Mouse (Mus musculus) cerebellum, adult 2 months (tissue): Measurements from ENCODE around the gene Stpg1. TPM values are rescaled to one million over a fixed set of nuclear protein-coding genes. Genes with fewer than 3 reads are reported as not detected.

Experiments used
- DNase-seq, 2 experiments: peaks; one replicate each; pipeline ENCODE4 v3.0.0; 2021
- H3K27ac ChIP-seq: fragments of 200-500 bp; 2 replicates; pipeline ENCODE4 v1.5.1; 2012; ENCODE audit warnings: low read length, control low read depth, inconsistent platforms; ENCODE audit not compliant: insufficient read depth
- H3K27me3 ChIP-seq: fragments of 200-500 bp; 2 replicates; pipeline ENCODE4 v1.6.1; 2012; ENCODE audit warnings: inconsistent platforms, mild to moderate bottlenecking, low read length, moderate library complexity; ENCODE audit not compliant: control insufficient read depth, insufficient read depth
- H3K4me1 ChIP-seq: fragments of 200-500 bp; 2 replicates; pipeline ENCODE4 v1.6.1; 2011; ENCODE audit warnings: low read length; ENCODE audit not compliant: control insufficient read depth, insufficient read depth
- H3K4me3 ChIP-seq: fragments of 200-500 bp; replicated peaks from 2 replicates; pipeline ENCODE3; 2011; ENCODE audit warnings: mild to moderate bottlenecking, low read depth, low read length, control low read depth; ENCODE audit not compliant: insufficient read depth
- CTCF ChIP-seq: fragments of 200-500 bp; IDR thresholded peaks from 2 replicates; pipeline ENCODE4 v1.5.1; 2011; ENCODE audit warnings: low read depth, mild to moderate bottlenecking, control low read depth, low read length, moderate library complexity, borderline replicate concordance; ENCODE audit not compliant: insufficient read depth
- POLR2A ChIP-seq: fragments of 200-500 bp; IDR thresholded peaks from 2 replicates; pipeline ENCODE4 v1.6.1; 2011; ENCODE audit warnings: low read length, control low read depth, borderline replicate concordance; ENCODE audit not compliant: insufficient read depth
- WGBS: fragments of 180-500 bp; shearing (Covaris S2); methylation state at CpG from one replicate; pipeline ENCODE4 v1.1.7; 2018; 5-methylcytosine and 5-hydroxymethylcytosine counted together
- polyA plus RNA-seq: library from polyadenylated mRNA; depleted of rRNA; stranded (reverse); fragments of >200 nt; gene quantifications from 2 replicates; pipeline ENCODE4 v1.2.3, GENCODE M21; 2012; rRNA removed

Gene Stpg1
- polyA plus RNA-seq, 1 experiment, result 0.72 TPM

DNA sequence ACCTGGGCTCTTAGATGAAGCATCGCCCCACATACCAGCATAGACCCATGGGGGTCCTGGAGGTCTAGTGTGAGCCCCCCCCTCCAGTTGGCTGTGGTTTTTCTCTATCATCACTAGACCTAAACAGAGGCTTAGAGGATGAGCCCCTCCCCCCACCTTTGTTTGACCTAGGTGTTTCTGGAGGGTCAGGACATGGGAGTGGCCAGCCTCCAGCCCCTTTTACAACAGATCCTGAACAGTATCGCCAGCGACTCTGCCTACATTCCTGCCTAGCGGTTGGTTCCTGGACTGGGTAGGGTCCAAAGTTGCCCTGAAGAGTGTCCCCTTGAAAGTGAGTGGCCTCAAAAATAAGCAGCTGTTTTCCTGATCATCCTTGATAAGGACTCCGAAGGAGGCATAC, 83.9 kb downstream of the Stpg1 start:
- TF ChIP-seq CTCF (no peak), POLR2A (no peak)
- Histone ChIP-seq H3K27ac (no peak overlapping the region), H3K27me3 (peaks cover 1% of the 10 kb centered on the region; the same call in 1 of the 2 replicates), H3K4me1 (no peaks in the 10 kb centered on the region), H3K4me3 (no peak overlapping the region)
- no peak for DNase-seq
- WGBS, result 85% methylated on average over 5 of the region's 5 CpGs

DNA sequence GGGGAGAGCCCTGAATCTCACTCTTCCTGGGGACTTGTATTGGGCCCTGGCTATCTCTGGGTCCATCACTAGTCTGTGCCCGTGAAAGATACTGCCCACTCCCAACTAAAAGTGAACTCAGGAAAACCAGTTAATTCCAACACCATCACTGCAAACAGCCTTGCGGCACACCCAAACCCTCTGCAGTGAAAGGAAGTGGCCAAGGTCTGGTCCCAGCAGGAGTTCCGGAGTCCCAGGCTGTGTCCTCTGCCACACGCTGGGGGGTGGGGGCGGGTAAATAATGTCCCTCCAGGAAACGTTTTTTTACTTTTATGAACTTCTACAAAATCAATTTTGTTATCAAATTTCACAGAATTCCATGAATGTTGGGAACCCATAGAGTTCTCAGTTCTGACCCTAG, 85.1 kb downstream of the Stpg1 start:
- Histone ChIP-seq H3K27me3 (no peaks in the 10 kb centered on the region; the same call in 1 of the 2 replicates), H3K4me1 (no peaks in the 10 kb centered on the region), H3K27ac (no peak overlapping the region), H3K4me3 (no peak overlapping the region)
- TF ChIP-seq CTCF (no peak), POLR2A (no peak)
- DNase-seq, result no peak
- WGBS, result 57% methylated on average over 6 of the region's 6 CpGs

DNA sequence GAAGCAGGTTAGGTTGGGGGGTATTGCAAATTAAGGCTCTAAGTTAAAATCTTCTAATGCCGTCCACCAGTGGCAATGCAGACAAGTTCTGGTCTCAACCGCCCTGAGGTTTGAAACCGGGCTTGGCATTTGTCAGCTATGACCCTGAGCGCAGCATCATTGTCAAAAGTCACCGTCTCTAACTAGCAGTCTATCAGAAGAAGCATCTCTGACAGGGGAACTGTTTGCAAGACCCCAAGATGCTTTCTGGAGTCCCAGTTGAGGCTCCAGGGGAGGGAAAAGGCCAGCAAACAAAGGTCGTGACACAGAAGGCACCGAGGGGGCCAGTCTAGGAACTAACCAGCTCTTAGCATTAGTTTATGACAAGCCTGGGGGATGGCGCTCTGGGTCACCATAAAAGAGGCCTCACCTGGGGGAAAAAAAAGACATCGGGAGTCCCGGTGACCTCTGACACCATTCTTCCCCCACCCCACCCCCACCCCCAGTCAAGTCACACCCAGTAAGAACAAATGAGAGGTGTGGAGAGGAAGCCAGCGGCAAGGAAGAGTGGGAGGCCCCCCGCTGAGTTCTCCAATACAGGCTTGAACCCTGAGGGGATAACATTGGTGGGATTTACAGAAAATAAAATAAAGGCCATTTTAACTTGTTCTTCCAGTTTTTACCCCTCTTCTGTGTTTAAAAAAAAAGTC, 86.8 kb downstream of the Stpg1 start:
- no peaks in the 10 kb centered on the region; the same call in 1 of the 2 replicates for H3K27me3 ChIP-seq
- DNase-seq, result no peak
- 51% methylated on average over 12 of the region's 12 CpGs for WGBS
- no peak for TF ChIP-seq CTCF
- no peak for TF ChIP-seq POLR2A
- no peak overlapping the region for H3K27ac ChIP-seq
- H3K4me3 ChIP-seq, result no peak overlapping the region
- H3K4me1 ChIP-seq, result no peaks in the 10 kb centered on the region

DNA sequence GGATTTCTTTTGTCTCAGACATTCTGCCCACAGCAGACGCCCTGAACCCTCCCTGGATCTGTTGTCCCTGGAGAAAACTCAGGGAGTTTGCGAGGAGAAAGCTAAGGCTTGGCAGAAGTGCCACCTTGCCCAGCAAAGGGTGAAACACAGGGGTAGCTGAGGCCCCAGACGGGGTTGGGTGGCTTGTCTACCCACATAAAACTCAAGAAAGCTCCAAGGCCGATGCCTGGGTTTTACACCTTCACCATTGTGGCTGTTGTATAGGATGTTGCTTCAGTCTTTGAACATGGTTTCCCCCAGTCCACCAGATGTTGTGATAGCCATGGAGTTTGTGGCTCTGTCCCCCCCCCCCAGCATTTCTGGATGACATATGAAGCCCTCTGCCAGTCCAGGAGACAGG, 90.2 kb downstream of the Stpg1 start:
- no peak for DNase-seq
- Histone ChIP-seq H3K4me1 (no peaks in the 10 kb centered on the region), H3K27me3 (no peaks in the 10 kb centered on the region; the same call in 1 of the 2 replicates), H3K4me3 (no peak overlapping the region), H3K27ac (no peak overlapping the region)
- WGBS, result 56% methylated on average over 4 of the region's 4 CpGs
- TF ChIP-seq CTCF, result no peak
- no peak for TF ChIP-seq POLR2A

Other genes starting within 250 kb of the Stpg1 start
- 92.3 and 98.4 TPM in 2 replicates for gene Clic4, start 222.0 kb upstream of the Stpg1 start, polyA plus RNA-seq
- 124 and 130 TPM in 2 replicates for gene Srrm1, start 141.5 kb upstream of the Stpg1 start, polyA plus RNA-seq
- 4.1 and 4.7 TPM in 2 replicates for gene Ncmap, start 96.6 kb upstream of the Stpg1 start, polyA plus RNA-seq
- 74.3 and 80.4 TPM in 2 replicates for gene Rcan3, start 60.9 kb upstream of the Stpg1 start, polyA plus RNA-seq
- 57.5 and 60.9 TPM in 2 replicates for gene Nipal3, start 248 bp downstream of the Stpg1 start, polyA plus RNA-seq
- gene Grhl3, start 78.8 kb downstream of the Stpg1 start, polyA plus RNA-seq, result 0.25 and 0.29 TPM in 2 replicates
- gene Ifnlr1, start 191.5 kb downstream of the Stpg1 start, polyA plus RNA-seq, result 0.49 and 0.52 TPM in 2 replicates
- gene Il22ra1, start 233.4 kb downstream of the Stpg1 start, polyA plus RNA-seq, result 0.03 TPM in 1 of 2 replicates, not detected in the other